Mouse (Mus musculus): ENCODE measurements around the gene Apobec3.

Gene Apobec3

DNA sequence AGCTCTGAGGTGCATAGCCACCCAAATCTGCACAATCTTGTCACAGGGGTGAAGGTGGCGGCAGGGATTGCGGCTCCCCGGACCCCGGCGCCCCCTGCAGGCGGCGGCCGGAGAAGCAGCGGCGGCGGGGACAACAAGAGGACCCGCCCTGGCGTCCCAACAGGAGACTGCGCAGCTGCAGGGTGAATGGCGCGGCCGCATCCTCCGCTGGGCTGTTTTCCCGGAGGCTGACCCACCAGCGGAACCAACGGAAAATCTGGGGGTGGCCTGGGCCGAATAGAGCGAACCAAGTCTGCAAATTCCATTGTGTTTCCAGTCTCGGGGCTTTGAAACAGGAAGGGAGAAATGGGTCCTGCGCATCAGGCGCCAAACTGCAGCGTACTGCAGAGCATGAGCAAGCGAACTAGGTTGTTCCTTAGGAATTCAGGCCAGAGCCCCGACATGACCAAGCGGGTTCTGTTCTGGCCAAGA lies 8.1 kb upstream of the Apobec3 start:
- no peak for TF ChIP-seq GATA4 (IDR thresholded peaks at IDR 0.05; ENCODE audit: insufficient replicate concordance, low read length)

DNA sequence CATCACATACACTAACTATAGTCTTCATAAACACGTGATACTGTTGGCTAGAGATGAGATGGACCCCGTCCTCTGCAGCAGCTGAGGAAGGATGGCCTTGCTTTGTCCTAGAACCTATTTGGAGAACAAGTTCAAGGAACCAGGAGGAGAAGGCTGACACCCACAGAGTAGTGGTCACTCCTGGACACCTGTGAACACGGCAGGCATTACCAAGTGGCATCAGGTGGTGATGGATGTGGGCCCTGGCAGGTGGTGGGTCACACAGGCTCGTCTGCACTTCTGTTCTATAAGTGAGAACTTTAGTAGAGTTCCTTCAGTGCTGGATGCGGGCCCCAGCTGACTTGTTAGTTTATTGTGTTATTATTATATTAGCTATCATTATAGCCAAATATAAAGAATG lies 6.6 kb upstream of the Apobec3 start:
- no peak for TF ChIP-seq GATA4 (IDR thresholded peaks at IDR 0.05; ENCODE audit: insufficient replicate concordance, low read length)

- no peak for TF ChIP-seq GATA4 (IDR thresholded peaks at IDR 0.05; ENCODE audit: insufficient replicate concordance, low read length)
Measured at GRCm38 (mm10) chr15:79892213-79892541, 718 bp downstream of the Apobec3 start.

DNA sequence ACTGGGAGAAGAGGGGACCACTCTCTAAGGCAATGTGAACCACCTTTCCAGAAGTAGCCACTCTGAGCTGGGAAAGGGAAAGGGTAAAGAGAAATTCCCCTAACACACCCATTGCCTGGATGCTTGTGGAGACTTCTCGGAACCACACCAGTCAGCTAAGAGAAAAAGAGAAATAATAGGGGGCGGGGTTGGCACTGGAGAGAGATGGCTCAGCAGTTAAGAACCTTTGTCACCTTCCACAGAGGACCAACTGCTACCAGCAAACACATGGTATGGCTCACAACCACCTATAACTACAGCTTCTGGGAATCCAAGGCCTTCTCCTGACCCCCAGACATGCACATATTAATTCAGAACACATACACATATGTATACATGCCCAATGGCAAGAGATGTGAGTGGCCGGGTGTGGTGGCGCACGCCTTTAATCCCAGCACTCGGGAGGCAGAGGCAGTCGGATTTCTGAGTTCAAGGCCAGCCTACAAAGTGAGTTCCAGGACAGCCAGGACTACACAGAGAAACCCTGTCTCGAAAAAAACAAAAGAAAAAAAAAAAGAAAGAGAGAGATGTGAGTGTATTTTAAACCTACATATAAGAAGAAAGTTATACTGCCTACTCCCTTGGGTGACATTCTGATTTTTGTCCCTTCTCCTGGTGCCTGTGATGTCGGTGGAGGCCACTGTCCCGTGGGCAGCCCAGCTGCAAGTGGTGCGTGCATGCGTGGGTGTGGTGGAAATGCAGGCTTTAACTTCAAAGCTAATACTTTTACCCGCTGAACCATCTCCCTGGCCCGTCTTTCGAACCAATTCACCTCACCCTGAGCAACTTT lies 1.8 kb downstream of the Apobec3 start:
- no peak for TF ChIP-seq GATA4 (IDR thresholded peaks at IDR 0.05; ENCODE audit: insufficient replicate concordance, low read length)

- TF ChIP-seq GATA4 (IDR thresholded peaks at IDR 0.05; ENCODE audit: insufficient replicate concordance, low read length), result no peak
Measured at GRCm38 (mm10) chr15:79893824-79894123, 2.3 kb downstream of the Apobec3 start.

- TF ChIP-seq GATA4 (IDR thresholded peaks at IDR 0.05; ENCODE audit: insufficient replicate concordance, low read length), result no peak
Measured at GRCm38 (mm10) chr15:79894343-79894742, 2.9 kb downstream of the Apobec3 start.

- no peak for TF ChIP-seq GATA4 (IDR thresholded peaks at IDR 0.05; ENCODE audit: insufficient replicate concordance, low read length)
Measured at GRCm38 (mm10) chr15:79896080-79896725, 4.7 kb downstream of the Apobec3 start.

- TF ChIP-seq GATA4 (IDR thresholded peaks at IDR 0.05; ENCODE audit: insufficient replicate concordance, low read length), result no peak
Measured at GRCm38 (mm10) chr15:79898988-79899387, 7.5 kb downstream of the Apobec3 start.

- no peak for TF ChIP-seq GATA4 (IDR thresholded peaks at IDR 0.05; ENCODE audit: insufficient replicate concordance, low read length)
Measured at GRCm38 (mm10) chr15:79899828-79900510, 8.5 kb downstream of the Apobec3 start.

- no peak for TF ChIP-seq GATA4 (IDR thresholded peaks at IDR 0.05; ENCODE audit: insufficient replicate concordance, low read length)
Measured at GRCm38 (mm10) chr15:79900751-79901150, 9.3 kb downstream of the Apobec3 start.

GRCm38 (mm10) chr15:79901399-79901798 lies 9.9 kb downstream of the Apobec3 start:
- TF ChIP-seq GATA4 (IDR thresholded peaks at IDR 0.05; ENCODE audit: insufficient replicate concordance, low read length), result no peak

DNA sequence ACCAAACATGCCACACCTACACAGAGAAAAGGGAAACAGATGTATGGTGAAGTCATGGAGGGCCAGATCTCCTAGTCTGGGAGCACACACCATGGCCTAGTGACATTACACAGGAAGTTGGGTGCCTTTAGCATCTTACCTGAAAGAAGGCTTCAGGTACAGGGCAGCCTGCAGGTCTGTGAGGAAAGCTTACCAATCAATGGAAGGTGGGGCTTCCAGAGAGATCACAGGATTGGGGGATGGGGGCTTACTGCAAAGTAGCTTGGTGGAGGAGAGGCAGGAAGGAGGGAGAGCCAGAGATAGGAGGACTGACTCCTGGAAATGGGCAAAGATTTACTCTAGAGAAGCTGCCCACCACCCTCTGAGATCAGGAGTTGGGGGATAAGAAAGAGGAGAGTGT lies 12.5 kb downstream of the Apobec3 start:
- TF ChIP-seq GATA4 (IDR thresholded peaks at IDR 0.05; ENCODE audit: insufficient replicate concordance, low read length), result no peak

- no peak for TF ChIP-seq GATA4 (IDR thresholded peaks at IDR 0.05; ENCODE audit: insufficient replicate concordance, low read length)
Measured at GRCm38 (mm10) chr15:79905211-79905610, 13.8 kb downstream of the Apobec3 start.

DNA sequence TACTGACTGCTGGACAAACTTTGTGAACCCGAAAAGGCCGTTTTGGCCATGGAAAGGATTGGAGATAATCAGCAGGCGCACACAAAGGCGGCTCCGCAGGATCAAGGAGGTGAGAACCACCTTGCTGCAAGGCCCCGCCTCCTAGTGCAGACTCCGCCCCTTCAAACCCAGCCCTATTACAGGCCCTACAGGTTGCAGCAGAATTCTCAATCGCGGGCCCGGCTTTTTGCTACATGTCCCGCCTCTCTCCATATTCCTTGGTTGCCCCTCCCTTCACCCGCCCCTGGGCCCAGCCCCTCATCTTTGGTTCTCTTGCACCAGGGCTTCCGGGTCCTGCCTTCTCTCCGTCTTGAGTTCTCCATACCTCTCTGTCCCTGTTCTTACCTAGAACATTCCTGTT lies 15.4 kb downstream of the Apobec3 start:
- no peak for TF ChIP-seq GATA4 (IDR thresholded peaks at IDR 0.05; ENCODE audit: insufficient replicate concordance, low read length)

GRCm38 (mm10) chr15:79911339-79911738 lies 19.9 kb downstream of the Apobec3 start:
- no peak for TF ChIP-seq GATA4 (IDR thresholded peaks at IDR 0.05; ENCODE audit: insufficient replicate concordance, low read length)

DNA sequence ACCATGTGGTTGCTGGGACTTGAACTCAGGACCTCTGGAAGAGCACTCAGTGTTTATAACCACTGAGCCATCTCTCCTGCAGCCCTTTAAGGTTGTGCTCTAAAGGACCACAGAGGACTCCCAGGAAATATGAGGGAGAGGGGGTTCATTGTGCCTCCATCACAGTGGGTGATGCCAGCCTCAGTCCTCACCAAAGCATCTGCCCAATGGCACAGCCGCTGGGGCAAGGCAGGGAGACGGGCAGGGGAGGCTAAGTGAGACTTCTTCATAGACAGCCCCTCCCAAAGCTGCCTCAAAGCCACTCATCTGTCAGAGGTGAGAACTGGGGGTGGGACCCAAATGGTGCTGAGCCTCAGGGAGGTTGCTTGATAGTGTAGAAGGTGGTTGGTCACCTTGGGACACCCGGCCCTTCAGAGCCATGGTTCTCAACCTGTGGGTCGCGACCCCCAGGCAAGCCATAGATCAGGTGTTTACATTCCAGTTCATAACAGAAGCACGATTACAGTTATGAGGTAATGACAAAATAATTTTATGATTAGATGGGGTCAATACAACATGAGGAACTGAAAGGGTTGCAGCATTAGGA lies 22.4 kb downstream of the Apobec3 start:
- TF ChIP-seq GATA4 (IDR thresholded peaks at IDR 0.05; ENCODE audit: insufficient replicate concordance, low read length), result no peak

All from liver, adult (tissue).